Mouse (Mus musculus): ENCODE measurements around the gene Fam83d. TPM values are rescaled to one million over a fixed set of nuclear protein-coding genes. Genes with fewer than 3 reads are reported as not detected.
"Not testable (repeated sequence)": the region's sequence is repeated elsewhere in the genome, so short reads cannot be mapped to it uniquely, and the experiment has no call there.

Gene Fam83d
- 9.5 and 10.3 TPM in 2 replicates for total RNA-seq (2015)
- 8.1 and 10.6 TPM in 2 replicates for total RNA-seq (2017)

- peak; percentile 90 for ATAC-seq (ENCODE audit: poor library complexity, severe bottlenecking)
Measured at GRCm38 (mm10) chr2:158767742-158768339, at the start of gene Fam83d. TSS of gene Fam83d (plus strand) at chr2:158768093.

DNA sequence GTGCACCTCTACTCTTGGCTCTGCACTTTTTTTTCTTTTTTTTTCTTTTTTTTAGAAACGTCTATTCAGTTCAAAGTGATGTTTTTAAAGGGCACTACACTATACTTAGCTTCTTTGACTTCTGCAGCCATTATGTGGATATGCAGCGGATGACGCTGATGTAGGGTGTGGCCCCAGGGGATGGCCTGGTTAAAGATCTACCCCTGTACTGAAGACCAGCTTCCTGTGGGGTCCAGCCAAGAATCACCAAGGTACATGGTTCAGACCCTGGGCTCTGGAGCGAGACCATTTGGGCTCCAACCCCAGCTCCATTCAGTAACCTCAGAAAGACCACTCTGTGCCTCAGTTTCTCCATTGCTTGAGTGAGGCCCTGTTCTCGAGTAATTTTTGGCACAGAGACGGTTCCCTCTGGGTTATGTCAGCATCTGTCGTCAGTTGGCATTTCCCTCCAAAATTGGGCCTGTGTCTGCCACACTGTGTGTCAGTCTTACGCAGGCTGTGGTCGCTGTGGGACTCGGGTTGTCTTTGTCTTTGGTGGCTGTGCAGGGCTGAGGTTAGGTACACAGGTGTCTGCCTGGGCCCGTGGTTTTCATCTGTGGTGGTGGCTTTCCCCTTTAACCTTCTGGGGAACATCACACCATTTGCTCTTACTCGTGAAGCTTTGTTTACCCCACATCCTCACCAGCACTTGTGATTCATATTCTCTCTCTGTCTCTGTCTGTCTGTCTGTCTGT, 48.9 kb upstream of the Fam83d start:
- peak; percentile 74 for ATAC-seq (ENCODE audit: poor library complexity, severe bottlenecking)

DNA sequence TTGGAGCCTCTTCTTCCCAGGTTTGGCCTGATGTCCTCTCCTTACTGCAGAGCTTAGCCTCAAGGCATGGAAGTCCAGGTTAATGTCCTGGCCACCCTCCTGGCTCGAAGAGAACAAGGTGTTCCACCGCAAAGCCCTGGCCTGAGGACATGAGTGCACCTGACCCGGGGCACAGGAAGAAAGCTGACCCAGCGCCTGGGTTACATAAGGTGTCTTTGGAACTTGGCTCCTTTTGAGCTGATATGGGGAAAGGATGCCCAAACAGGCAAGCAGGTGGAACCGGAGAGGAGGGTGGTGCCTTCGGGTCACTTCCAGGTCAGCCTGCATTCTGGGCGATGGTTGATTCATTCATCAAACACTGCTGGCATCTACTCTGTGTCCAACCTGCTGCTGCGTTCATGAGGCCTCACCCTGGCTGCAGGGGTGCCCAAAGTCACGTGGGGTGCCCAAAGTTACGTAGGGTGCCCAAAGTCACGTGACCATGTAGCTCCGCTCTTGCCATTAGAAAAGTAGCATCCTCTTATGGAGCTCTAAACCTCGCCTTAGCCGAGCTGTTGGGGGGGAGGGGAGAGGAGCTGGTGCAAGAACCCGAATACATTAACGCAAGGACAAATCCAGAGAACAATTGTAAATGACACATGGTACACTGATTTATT, 47.0 kb upstream of the Fam83d start:
- no peak for ATAC-seq (ENCODE audit: poor library complexity, severe bottlenecking)

- no peak for ATAC-seq (ENCODE audit: poor library complexity, severe bottlenecking)
Measured at GRCm38 (mm10) chr2:158721481-158721880, 46.4 kb upstream of the Fam83d start.

GRCm38 (mm10) chr2:158722135-158722534, 45.8 kb upstream of the Fam83d start:
- ATAC-seq (ENCODE audit: poor library complexity, severe bottlenecking) = no peak

- ATAC-seq (ENCODE audit: poor library complexity, severe bottlenecking) = peak; percentile 16; the same call in 1 of the 2 replicates
Measured at GRCm38 (mm10) chr2:158722991-158723551, 44.8 kb upstream of the Fam83d start.

DNA sequence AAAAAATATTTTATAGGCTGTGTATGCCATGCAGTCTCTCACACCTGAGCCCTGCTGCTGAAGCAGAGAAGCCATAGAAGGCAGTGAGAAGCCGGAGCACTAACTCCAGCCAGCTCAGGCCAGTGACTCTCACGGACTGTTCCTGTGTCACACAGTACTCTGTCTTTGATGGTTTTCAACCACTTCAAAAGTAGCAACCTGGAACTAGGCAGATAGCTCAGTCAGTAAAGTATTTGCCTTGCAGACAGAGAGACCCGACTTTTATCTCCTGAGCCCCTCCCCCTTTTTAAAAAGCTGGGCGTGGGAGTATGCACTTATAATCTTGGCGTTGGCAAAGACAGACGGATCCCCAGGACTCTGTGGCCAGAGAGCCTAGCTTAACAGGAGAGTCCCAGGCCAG, 44.1 kb upstream of the Fam83d start:
- ATAC-seq (ENCODE audit: poor library complexity, severe bottlenecking) = no peak

GRCm38 (mm10) chr2:158726252-158726651, 41.6 kb upstream of the Fam83d start:
- ATAC-seq (ENCODE audit: poor library complexity, severe bottlenecking) = no peak

- ATAC-seq (ENCODE audit: poor library complexity, severe bottlenecking) = no peak
Measured at GRCm38 (mm10) chr2:158728061-158728815, 39.7 kb upstream of the Fam83d start.

GRCm38 (mm10) chr2:158730896-158731295, 37.0 kb upstream of the Fam83d start:
- ATAC-seq (ENCODE audit: poor library complexity, severe bottlenecking) = no peak

DNA sequence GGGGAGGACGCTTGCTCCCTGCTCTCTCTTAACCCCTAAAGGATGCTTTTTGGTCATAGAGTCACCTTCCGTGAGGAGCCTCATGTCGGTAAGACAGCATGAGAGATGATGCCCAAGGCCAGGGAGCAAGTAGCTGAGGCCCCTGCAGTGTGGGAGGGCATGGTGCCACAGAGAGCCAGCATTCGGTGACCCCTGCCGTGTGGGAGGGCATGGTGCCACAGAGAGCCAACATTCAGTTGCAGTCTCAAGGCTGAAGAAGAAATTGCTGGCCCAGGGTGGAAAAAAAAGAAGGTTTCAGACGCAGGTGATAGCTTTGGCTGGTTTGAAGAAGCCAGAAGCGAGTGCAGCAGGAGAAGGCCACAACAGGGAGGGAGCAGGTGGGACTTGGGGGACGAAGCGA, 35.4 kb upstream of the Fam83d start:
- no peak for ATAC-seq (ENCODE audit: poor library complexity, severe bottlenecking)

- no peak for ATAC-seq (ENCODE audit: poor library complexity, severe bottlenecking)
Measured at GRCm38 (mm10) chr2:158733136-158733535, 34.8 kb upstream of the Fam83d start.

- peak; percentile 66 for ATAC-seq (ENCODE audit: poor library complexity, severe bottlenecking)
Measured at GRCm38 (mm10) chr2:158733914-158734313, 34.0 kb upstream of the Fam83d start.

DNA sequence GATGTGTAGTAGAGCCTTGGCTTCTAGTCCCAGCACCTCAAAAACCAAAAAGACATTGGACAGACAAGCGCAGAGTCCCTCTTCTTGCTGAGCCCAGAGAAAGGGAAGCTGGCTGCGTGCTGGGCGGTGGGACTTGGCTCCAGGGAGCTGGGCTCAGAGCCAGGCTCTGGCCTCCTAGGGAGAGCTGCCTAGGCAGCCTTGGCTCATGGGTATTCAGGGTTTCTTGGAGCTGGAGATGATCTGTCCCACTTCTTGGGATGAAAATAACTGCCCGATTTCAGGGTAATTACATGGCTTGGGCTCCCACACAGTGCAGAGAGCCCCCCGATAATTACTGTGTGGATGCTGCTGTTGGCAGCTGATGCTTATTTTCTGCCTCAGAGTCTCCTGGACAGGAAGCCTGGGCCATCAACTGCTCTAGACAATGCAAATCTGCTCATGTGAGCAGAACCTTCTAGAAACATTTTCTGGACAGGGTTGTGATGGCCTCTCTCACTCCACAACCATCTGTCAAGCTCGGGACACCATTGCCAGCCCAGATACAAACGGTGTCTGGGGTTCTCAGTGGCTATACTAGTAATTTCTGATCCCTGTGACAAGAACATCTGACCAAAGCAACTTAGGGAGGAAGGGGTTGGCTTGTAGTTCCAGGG, 33.3 kb upstream of the Fam83d start:
- peak; percentile 22; the same call in 1 of the 2 replicates for ATAC-seq (ENCODE audit: poor library complexity, severe bottlenecking)

DNA sequence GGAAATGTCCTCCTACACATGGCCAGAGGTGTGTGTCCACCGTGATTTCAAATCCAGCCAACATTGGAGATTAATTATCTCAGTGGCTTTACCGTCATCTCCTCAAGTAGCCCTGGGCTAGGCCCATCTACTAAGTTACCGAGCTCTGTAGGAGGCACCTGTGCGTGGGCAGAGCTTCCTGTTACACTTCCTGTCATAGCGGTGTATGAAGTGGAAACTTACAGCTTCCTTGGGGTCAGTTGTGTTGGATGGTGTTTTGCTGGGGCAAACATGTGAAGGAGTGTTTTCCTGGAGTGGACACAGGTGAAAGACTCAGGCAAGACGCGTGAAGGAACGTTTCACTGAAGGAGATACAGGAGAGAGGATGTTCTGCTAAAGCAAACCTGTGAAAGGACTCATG, 32.6 kb upstream of the Fam83d start:
- 0 out of 2 replicates have a peak, but pooled peaks have one; percentile 36 for ATAC-seq (ENCODE audit: poor library complexity, severe bottlenecking)

- ATAC-seq (ENCODE audit: poor library complexity, severe bottlenecking) = not testable (repeated sequence)
Measured at GRCm38 (mm10) chr2:158736247-158736646, 31.6 kb upstream of the Fam83d start.

GRCm38 (mm10) chr2:158738591-158738990, 29.3 kb upstream of the Fam83d start:
- ATAC-seq (ENCODE audit: poor library complexity, severe bottlenecking) = no peak

DNA sequence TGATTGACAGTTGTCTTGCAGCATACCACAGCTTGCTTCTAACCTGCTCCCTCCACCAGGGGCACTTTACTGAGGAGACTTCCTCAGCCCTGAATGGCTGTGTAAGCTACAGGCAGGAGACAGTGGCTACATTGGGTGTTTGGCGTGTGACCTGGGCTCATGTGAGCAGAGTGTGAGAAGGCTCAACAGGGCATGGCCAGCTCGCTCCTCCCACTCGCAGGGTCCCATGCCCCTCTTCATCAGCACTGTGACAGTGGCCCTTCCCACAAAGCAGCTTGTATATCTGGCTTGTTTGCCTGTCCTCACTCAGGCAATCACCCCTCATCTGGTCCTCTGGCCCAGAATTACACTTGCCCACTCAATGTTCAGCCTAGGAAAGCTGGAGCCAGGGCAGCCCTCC, 28.8 kb upstream of the Fam83d start:
- ATAC-seq (ENCODE audit: poor library complexity, severe bottlenecking) = no peak

- no peak for ATAC-seq (ENCODE audit: poor library complexity, severe bottlenecking)
Measured at GRCm38 (mm10) chr2:158741011-158741501, 26.8 kb upstream of the Fam83d start.

DNA sequence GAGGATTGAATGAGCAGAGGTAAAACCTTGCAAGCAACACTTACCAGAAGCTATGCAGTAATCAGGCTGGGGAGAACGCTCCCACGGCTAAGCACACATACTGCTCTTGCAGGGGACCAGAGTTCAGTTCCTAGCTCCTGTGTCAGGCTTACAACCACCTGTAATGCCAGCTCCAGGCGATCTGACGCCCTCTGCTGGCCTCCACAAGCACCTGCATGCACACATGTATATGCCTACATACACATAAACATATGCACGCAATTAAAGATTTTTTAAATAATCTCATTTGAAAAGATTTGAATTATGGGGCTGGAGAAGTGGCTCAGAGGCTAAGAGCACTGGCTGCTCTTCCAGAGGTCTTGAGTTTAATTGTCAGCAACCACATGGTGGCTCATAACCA, 25.5 kb upstream of the Fam83d start:
- no peak for ATAC-seq (ENCODE audit: poor library complexity, severe bottlenecking)

Data from megakaryocyte, adult 5-6 weeks (primary cell).